Mouse (Mus musculus) bone marrow macrophage, adult 2 months (primary cell): ENCODE results near the gene Gm7271.

Experiments
- CTCF ChIP-seq: IDR thresholded peaks from 2 replicates; pipeline ENCODE4 v1.5.1; 2012; ENCODE audit warnings: low read depth, mild to moderate bottlenecking, low read length, moderate library complexity
- POLR2A ChIP-seq: IDR thresholded peaks from 2 replicates; pipeline ENCODE4 v1.6.1; 2012; ENCODE audit warnings: mild to moderate bottlenecking, low read depth, low read length, borderline replicate concordance

DNA sequence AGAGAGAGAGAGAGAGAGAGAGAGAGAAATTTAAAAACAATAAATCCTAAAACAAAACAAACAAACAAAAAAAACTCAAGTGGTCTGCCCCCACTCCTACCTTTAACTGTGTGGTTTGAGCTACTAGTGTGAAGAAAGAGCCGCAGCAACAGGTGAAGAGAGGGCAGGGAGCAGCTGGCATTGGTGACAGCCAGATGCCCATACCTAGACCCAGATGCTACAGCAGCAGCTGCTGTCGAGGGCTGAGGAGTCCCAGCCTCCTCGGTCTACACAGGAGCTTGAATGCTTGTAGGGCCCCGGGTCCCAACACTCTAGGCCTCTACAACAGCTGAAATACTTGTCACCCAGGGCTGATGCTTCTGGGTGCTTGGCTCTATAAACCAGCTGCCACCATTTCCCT is 7.0 kb upstream of the Gm7271 start:
- TF ChIP-seq POLR2A (no peak), CTCF (no peak)
